Mouse (Mus musculus) adrenal gland, postnatal 10 days (tissue): ENCODE data around the gene Trim27. TPM values are rescaled to one million over a fixed set of nuclear protein-coding genes. Genes with fewer than 3 reads are reported as not detected.

Source experiments
- DNase-seq: peaks from one replicate; pipeline ENCODE4 v3.0.0; 2021; ENCODE audit warnings: mixed read lengths
- long read RNA-seq, 2 experiments: library from polyadenylated mRNA; stranded (forward); transcript quantifications; one replicate each; pipeline ENCODE4 v2.0.0; 2021
- total RNA-seq, 2 experiments: library from RNA; stranded (reverse); gene quantifications; 2 replicates each; pipeline ENCODE4 v1.2.3; 2021

The Trim27 gene
- 10 to 100 TPM; 50.2 to 51.9 TPM for total RNA-seq
- long read RNA-seq, experiment 1, full-length matches to known transcripts, result 74 of 84 reads
- long read RNA-seq, experiment 1, partial matches to known transcripts, result 6 of 84 reads
- long read RNA-seq, experiment 1, other reads (novel, unspliced or antisense), result 4 of 84 reads
- long read RNA-seq, experiment 2, full-length matches to known transcripts, result 36 of 42 reads
- long read RNA-seq, experiment 2, partial matches to known transcripts, result 1 of 42 reads
- long read RNA-seq, experiment 2, other reads (novel, unspliced or antisense), result 5 of 42 reads

- no peak for DNase-seq
These were observed at the start of gene Trim27 for GRCm38 (mm10) chr13:21179367-21179723. TSS of gene Trim27 (plus strand) at chr13:21179445.

- peak; percentile 20 for DNase-seq
These were observed 36.8 kb upstream of the Trim27 start for GRCm38 (mm10) chr13:21142421-21142820.

GRCm38 (mm10) chr13:21145767-21146166 lies 33.5 kb upstream of the Trim27 start, which contains the start of gene Olfr1368:
TSS of gene Olfr1368 (minus strand) at chr13:21145867.
- no peak for DNase-seq

GRCm38 (mm10) chr13:21155888-21156287 lies 23.4 kb upstream of the Trim27 start:
- DNase-seq, result no peak

- no peak for DNase-seq
These were observed 21.2 kb upstream of the Trim27 start for GRCm38 (mm10) chr13:21158071-21158470.

GRCm38 (mm10) chr13:21158785-21159474 lies 20.3 kb upstream of the Trim27 start:
- DNase-seq, result peak; percentile 92

GRCm38 (mm10) chr13:21159475-21159819 lies 19.8 kb upstream of the Trim27 start:
- DNase-seq, result peak; percentile 24

GRCm38 (mm10) chr13:21160041-21160511 lies 19.2 kb upstream of the Trim27 start:
- DNase-seq, result peak; percentile 20

- peak; percentile 96 for DNase-seq
These were observed 18.3 kb upstream of the Trim27 start for GRCm38 (mm10) chr13:21160657-21161590.

GRCm38 (mm10) chr13:21161591-21161990 lies 17.7 kb upstream of the Trim27 start:
- no peak for DNase-seq

- DNase-seq, result peak; percentile 18
These were observed 16.7 kb upstream of the Trim27 start for GRCm38 (mm10) chr13:21162591-21162990.

GRCm38 (mm10) chr13:21166936-21167909 lies 12.0 kb upstream of the Trim27 start:
- peak; percentile 84 for DNase-seq

- peak; percentile 45 for DNase-seq
These were observed 11.3 kb upstream of the Trim27 start for GRCm38 (mm10) chr13:21167910-21168300.

GRCm38 (mm10) chr13:21168371-21169011 lies 10.8 kb upstream of the Trim27 start:
- DNase-seq, result peak; percentile 43

GRCm38 (mm10) chr13:21169121-21169656 lies 10.1 kb upstream of the Trim27 start:
- no peak for DNase-seq

GRCm38 (mm10) chr13:21169657-21170430 lies 9.4 kb upstream of the Trim27 start:
- DNase-seq, result peak; percentile 83

- DNase-seq, result no peak
These were observed 8.7 kb upstream of the Trim27 start for GRCm38 (mm10) chr13:21170431-21171155.

GRCm38 (mm10) chr13:21171156-21171530 lies 8.1 kb upstream of the Trim27 start:
- DNase-seq, result peak; percentile 16

- peak; percentile 39 for DNase-seq
These were observed 7.6 kb upstream of the Trim27 start for GRCm38 (mm10) chr13:21171600-21172150.
